Mouse (Mus musculus): ENCODE data around the gene Tmem184b. TPM values are rescaled to one million over a fixed set of nuclear protein-coding genes. Genes with fewer than 3 reads are reported as not detected.

Tmem184b gene
- total RNA-seq, 2 experiments from 2014 or later = 26.1 to 36.7 TPM

- intact Hi-C loops (cut with DNase I) = no loop called here
- DNase-seq = no peak
- H3K4me3 ChIP-seq = no peak overlapping the region; the same call in 1 of the 2 replicates
- H3K27ac ChIP-seq = peak overlapping the region; percentile 99
- TF ChIP-seq CTCF (IDR thresholded peaks at IDR 0.05) = no peak
Observed at GRCm38 (mm10) chr15:79404277-79404676, 908 bp upstream of the Tmem184b start.

- Histone ChIP-seq H3K27ac (peak overlapping the region; percentile 99), H3K4me3 (peak overlapping the region; percentile 96)
- intact Hi-C loops (cut with DNase I) = loop anchor here (2.0 kb wide), 2 partner anchors 23 to 33 kb away; no protein-coding TSS in a partner anchor
- no peak for DNase-seq
- no peak for TF ChIP-seq CTCF (IDR thresholded peaks at IDR 0.05)
Observed at GRCm38 (mm10) chr15:79403763-79404210, 418 bp upstream of the Tmem184b start.

- DNase-seq = no peak
- TF ChIP-seq CTCF (IDR thresholded peaks at IDR 0.05) = no peak
- peak overlapping the region; percentile 96 for H3K4me3 ChIP-seq
- peak overlapping the region; percentile 99 for H3K27ac ChIP-seq
- intact Hi-C loops (cut with DNase I) = loop anchor here (2.0 kb wide), 2 partner anchors 21 to 35 kb away; no protein-coding TSS in a partner anchor
Observed at GRCm38 (mm10) chr15:79402176-79402575, 1.2 kb downstream of the Tmem184b start.

GRCm38 (mm10) chr15:79400975-79401365 is 2.4 kb downstream of the Tmem184b start:
- H3K4me3 ChIP-seq = peak overlapping the region; percentile 96
- intact Hi-C loops (cut with DNase I) = no loop called here
- no peak for TF ChIP-seq CTCF (IDR thresholded peaks at IDR 0.05)
- peak; percentile 80 for DNase-seq
- H3K27ac ChIP-seq = peak overlapping the region; percentile 99

GRCm38 (mm10) chr15:79400134-79400974 is 3.0 kb downstream of the Tmem184b start:
- intact Hi-C loops (cut with DNase I) = no loop called here
- Histone ChIP-seq H3K27ac (peak overlapping the region; percentile 99), H3K4me3 (peak overlapping the region; percentile 96)
- DNase-seq = peak; percentile 54
- TF ChIP-seq CTCF (IDR thresholded peaks at IDR 0.05) = no peak

GRCm38 (mm10) chr15:79399231-79400052 is 3.9 kb downstream of the Tmem184b start:
- no peak for DNase-seq
- Histone ChIP-seq H3K4me3 (peak overlapping the region; percentile 96), H3K27ac (peak overlapping the region; percentile 99)
- intact Hi-C loops (cut with DNase I) = no loop called here
- no peak for TF ChIP-seq CTCF (IDR thresholded peaks at IDR 0.05)

GRCm38 (mm10) chr15:79396736-79397135 is 6.6 kb downstream of the Tmem184b start:
- Histone ChIP-seq H3K27ac (peak overlapping the region; percentile 89), H3K4me3 (peak overlapping the region; percentile 68)
- peak; percentile 53 for DNase-seq
- TF ChIP-seq CTCF (IDR thresholded peaks at IDR 0.05) = peak; percentile 60
- intact Hi-C loops (cut with DNase I) = no loop called here

- intact Hi-C loops (cut with DNase I) = no loop called here
Observed at GRCm38 (mm10) chr15:79395281-79395680, 8.1 kb downstream of the Tmem184b start.

GRCm38 (mm10) chr15:79394842-79395241 is 8.5 kb downstream of the Tmem184b start:
- no peak for DNase-seq
- intact Hi-C loops (cut with DNase I) = no loop called here
- peak overlapping the region; percentile 68 for H3K4me3 ChIP-seq
- TF ChIP-seq CTCF (IDR thresholded peaks at IDR 0.05) = no peak
- peak overlapping the region; percentile 89 for H3K27ac ChIP-seq

More at GRCm38 (mm10) chr15:79395281-79395680, 8.1 kb downstream of the Tmem184b start:
- DNase-seq = no peak
- no peak for TF ChIP-seq CTCF (IDR thresholded peaks at IDR 0.05)
- Histone ChIP-seq H3K4me3 (peak overlapping the region; percentile 68), H3K27ac (peak overlapping the region; percentile 89)

- DNase-seq = no peak
- intact Hi-C loops (cut with DNase I) = no loop called here
- no peak for TF ChIP-seq CTCF (IDR thresholded peaks at IDR 0.05)
- H3K27ac ChIP-seq = peak overlapping the region; percentile 89
- peak overlapping the region; percentile 68 for H3K4me3 ChIP-seq
Observed at GRCm38 (mm10) chr15:79393101-79393500, 10.3 kb downstream of the Tmem184b start.

GRCm38 (mm10) chr15:79392527-79392926 is 10.8 kb downstream of the Tmem184b start:
- no peak for DNase-seq
- intact Hi-C loops (cut with DNase I) = no loop called here
- Histone ChIP-seq H3K4me3 (peak overlapping the region; percentile 23; the same call in 1 of the 2 replicates), H3K27ac (peak overlapping the region; percentile 89)
- no peak for TF ChIP-seq CTCF (IDR thresholded peaks at IDR 0.05)

GRCm38 (mm10) chr15:79391447-79392093 is 11.8 kb downstream of the Tmem184b start:
- no peak for TF ChIP-seq CTCF (IDR thresholded peaks at IDR 0.05)
- peak overlapping the region; percentile 89 for H3K27ac ChIP-seq
- DNase-seq = peak; percentile 82
- intact Hi-C loops (cut with DNase I) = no loop called here
- peak overlapping the region; percentile 32 for H3K4me3 ChIP-seq

Measured in gastrocnemius, adult 2 months (tissue).